Mouse (Mus musculus) ES-CJ7 (cell line): ENCODE measurements around the gene Ncor2.
"Not testable (repeated sequence)": the region's sequence is repeated elsewhere in the genome, so short reads cannot be mapped to it uniquely, and the experiment has no call there.

Experiments used
- DNase-seq: peaks from one replicate; pipeline ENCODE4 v3.0.0; 2011; ENCODE audit warnings: low read depth, low spot score

Ncor2 gene

GRCm38 (mm10) chr5:125179007-125179734 lies at the start of gene Ncor2:
TSS of gene Ncor2 (minus strand) at chr5:125179219.
- peak; percentile 83 for DNase-seq

GRCm38 (mm10) chr5:125227699-125228098 lies 48.7 kb upstream of the Ncor2 start:
- no peak for DNase-seq

GRCm38 (mm10) chr5:125226229-125226634 lies 47.2 kb upstream of the Ncor2 start:
- DNase-seq, result no peak

- no peak for DNase-seq
These were observed 45.9 kb upstream of the Ncor2 start for GRCm38 (mm10) chr5:125224925-125225324.

- DNase-seq, result no peak
These were observed 44.9 kb upstream of the Ncor2 start for GRCm38 (mm10) chr5:125223961-125224360.

GRCm38 (mm10) chr5:125222706-125223105 lies 43.7 kb upstream of the Ncor2 start:
- no peak for DNase-seq

GRCm38 (mm10) chr5:125221868-125222267 lies 42.8 kb upstream of the Ncor2 start:
- no peak for DNase-seq

GRCm38 (mm10) chr5:125217426-125218170 lies 38.6 kb upstream of the Ncor2 start:
- no peak for DNase-seq

- peak; percentile 53 for DNase-seq
These were observed 37.0 kb upstream of the Ncor2 start for GRCm38 (mm10) chr5:125215930-125216459.

- DNase-seq, result no peak
These were observed 36.4 kb upstream of the Ncor2 start for GRCm38 (mm10) chr5:125215346-125215929.

GRCm38 (mm10) chr5:125214064-125214463 lies 35.0 kb upstream of the Ncor2 start:
- no peak for DNase-seq

GRCm38 (mm10) chr5:125204910-125205309 lies 25.9 kb upstream of the Ncor2 start:
- DNase-seq, result peak; percentile 63

- DNase-seq, result no peak
These were observed 25.3 kb upstream of the Ncor2 start for GRCm38 (mm10) chr5:125204199-125204815.

GRCm38 (mm10) chr5:125203759-125204158 lies 24.7 kb upstream of the Ncor2 start:
- no peak for DNase-seq

- no peak for DNase-seq
These were observed 24.1 kb upstream of the Ncor2 start for GRCm38 (mm10) chr5:125203099-125203498.

- no peak for DNase-seq
These were observed 23.1 kb upstream of the Ncor2 start for GRCm38 (mm10) chr5:125202100-125202499.

- DNase-seq, result no peak
These were observed 20.1 kb upstream of the Ncor2 start for GRCm38 (mm10) chr5:125199086-125199485.

GRCm38 (mm10) chr5:125197325-125197724 lies 18.3 kb upstream of the Ncor2 start:
- not testable (repeated sequence) for DNase-seq

GRCm38 (mm10) chr5:125196054-125196453 lies 17.0 kb upstream of the Ncor2 start:
- no peak for DNase-seq

GRCm38 (mm10) chr5:125195142-125195541 lies 16.1 kb upstream of the Ncor2 start:
- DNase-seq, result no peak

GRCm38 (mm10) chr5:125193478-125194439 lies 14.7 kb upstream of the Ncor2 start:
- no peak for DNase-seq
